Mouse (Mus musculus) 3T3-L1 (cell line): ENCODE data around the gene Stim1.
A peak's percentile ranks its signal among the peaks of the same experiment; 100 is the strongest.
"Not testable (repeated sequence)": the region's sequence is repeated elsewhere in the genome, so short reads cannot be mapped to it uniquely, and the experiment has no call there.

Experiments
- DNase-seq: peaks from one replicate; pipeline ENCODE4 v3.0.0-alpha.2; 2015; ENCODE audit warnings: low read depth, low spot score

Gene Stim1

DNA sequence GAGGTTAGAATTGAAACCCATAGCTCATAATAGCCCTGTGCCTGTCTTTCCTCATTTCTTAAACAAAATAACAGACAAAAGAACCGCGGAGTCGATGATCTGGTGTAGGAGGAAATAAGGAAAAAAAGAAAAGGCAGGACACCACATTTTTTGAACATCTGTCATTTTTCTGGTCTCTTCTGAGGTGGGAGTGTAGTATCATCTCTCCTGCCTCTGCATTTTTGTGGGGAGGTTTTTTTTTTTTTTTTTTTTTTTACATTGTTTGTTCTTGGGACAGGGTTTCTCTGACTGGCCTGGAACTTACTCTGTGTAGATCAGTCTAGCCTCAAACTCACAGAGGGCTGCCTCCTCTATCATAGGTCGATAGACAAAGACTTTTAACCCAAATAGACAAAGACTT is 174.8 kb downstream of the Stim1 start:
- DNase-seq: peak; percentile 28

- peak; percentile 55 for DNase-seq
Observed at GRCm38 (mm10) chr7:102444301-102444700, 176.7 kb downstream of the Stim1 start.

GRCm38 (mm10) chr7:102446438-102446837 is 178.8 kb downstream of the Stim1 start:
- DNase-seq: no peak

DNA sequence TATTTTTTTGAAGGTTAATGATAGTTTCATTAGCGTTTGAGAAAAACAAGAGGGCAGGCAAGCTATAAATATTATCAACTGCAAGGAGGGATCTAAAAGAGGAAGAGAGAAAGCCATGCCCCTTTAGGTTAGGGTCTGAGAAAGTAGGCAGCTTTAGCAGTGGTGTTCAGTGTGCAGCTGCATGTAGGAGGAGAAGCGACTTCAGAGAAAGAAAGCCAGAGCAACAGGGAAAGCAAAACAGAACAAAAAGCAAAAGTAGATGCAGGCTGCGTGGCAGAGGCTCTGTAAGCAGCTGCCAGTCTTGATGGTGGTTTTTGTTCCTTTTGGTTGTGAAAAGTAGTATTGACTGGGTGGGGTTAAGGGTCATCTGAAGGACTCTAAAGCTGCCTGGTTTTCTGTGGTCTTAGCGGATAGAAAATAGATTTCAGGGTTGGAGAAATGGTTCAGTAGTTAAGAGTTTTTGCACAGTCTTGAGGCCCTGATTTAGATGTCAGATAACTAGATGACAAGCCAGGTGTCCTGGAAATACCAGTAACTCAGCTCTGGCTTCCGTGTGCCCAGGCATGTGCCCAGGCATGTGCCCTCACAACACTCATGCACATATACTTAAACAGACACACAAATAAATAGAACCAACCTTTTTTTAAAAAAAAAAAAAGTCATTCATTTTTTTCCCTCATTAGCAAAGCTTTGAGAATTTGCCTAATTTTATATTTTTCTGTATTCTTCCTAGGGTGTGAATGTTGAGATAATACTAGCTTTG is 191.2 kb downstream of the Stim1 start:
- DNase-seq: no peak

GRCm38 (mm10) chr7:102467566-102467965 is 200.0 kb downstream of the Stim1 start:
- no peak for DNase-seq

- DNase-seq: no peak
Observed at GRCm38 (mm10) chr7:102472675-102473074, 205.1 kb downstream of the Stim1 start.

GRCm38 (mm10) chr7:102476601-102477000 is 209.0 kb downstream of the Stim1 start:
- DNase-seq: no peak

DNA sequence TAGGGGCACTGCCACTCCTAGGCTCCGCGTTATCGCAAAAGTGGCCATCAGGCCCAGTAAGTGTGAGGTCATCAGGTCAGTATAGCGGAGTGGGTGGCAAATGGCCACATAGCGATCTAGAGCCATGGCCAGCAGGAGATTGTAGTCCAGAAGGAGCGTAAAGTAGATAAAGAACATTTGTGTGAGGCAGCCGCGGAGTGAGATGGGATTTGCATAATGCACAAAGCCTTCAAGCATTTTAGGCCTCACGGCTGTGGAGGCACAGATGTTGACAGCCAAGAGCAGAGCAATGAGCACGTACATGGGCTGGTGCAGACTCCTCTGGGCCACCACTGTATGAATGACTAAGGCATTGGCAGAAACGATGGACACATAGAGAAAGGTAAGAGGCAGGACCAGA is 209.8 kb downstream of the Stim1 start:
- DNase-seq: no peak

DNA sequence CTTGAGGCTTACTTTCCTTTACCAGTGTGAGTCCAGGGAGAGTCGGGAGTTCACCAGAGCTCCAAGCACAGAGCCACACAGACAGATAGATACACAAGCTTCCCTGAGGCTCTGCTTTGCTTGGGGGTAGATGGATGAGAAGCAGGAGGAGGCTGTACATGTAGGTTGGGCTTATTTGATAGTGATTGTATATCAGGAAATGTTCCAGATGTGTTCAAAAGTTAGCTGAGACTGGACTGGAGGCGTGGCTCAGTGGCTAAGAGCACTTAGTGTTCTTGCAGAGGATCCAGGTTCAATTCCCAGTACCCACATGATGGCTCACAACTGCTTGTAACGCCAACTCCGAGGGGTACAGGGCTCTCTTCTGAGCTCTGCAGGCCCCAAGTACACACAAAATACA is 210.8 kb downstream of the Stim1 start:
- DNase-seq: peak; percentile 24

- DNase-seq: no peak
Observed at GRCm38 (mm10) chr7:102478926-102479325, 211.3 kb downstream of the Stim1 start.

GRCm38 (mm10) chr7:102479368-102480078 is 211.9 kb downstream of the Stim1 start:
- peak; percentile 72 for DNase-seq

DNA sequence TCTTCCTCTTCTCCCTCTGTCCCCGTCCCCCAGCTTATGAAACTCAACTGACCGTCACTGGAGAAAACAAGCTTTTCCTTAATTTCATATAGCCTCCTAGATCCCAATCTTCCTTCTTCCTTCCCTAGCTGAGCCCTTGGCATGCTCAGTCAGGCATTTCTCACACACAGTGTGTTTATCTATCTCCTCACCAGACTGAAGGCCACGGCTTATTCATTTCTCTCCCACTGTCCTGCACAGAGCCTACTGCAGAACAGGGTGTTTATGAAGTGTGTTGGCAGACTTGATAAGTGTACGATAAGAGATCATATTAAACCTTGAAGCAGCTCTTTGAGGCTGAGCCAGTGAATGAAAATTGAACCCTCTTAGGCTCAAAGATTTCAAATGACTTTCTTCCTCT is 213.2 kb downstream of the Stim1 start:
- no peak for DNase-seq

DNA sequence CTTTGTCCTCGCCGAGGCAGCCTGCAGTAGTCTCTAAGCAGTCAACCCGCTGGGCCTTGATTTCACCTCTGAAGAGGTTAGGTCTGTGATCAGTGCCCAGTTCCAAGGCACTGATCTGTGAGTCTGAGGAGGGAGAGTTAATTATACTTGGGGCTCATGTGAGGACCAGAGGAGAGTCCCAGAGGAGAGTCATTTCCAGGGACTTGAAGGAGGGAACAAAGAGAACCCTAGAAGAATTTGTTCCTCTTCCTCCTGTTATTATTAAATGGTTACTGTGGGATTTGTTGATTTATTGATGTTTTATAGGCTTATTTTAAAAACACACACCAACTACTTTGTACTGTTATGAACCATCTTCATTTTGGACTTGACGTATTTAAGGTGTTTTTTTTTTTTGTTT is 214.0 kb downstream of the Stim1 start, which contains the start of gene Olfr543:
Gene Olfr543, minus strand, starts transcription at position 101 of the 400 bp plus-strand sequence.
- DNase-seq: no peak

- peak; percentile 17 for DNase-seq
Observed at GRCm38 (mm10) chr7:102483665-102484064, 216.1 kb downstream of the Stim1 start.

DNA sequence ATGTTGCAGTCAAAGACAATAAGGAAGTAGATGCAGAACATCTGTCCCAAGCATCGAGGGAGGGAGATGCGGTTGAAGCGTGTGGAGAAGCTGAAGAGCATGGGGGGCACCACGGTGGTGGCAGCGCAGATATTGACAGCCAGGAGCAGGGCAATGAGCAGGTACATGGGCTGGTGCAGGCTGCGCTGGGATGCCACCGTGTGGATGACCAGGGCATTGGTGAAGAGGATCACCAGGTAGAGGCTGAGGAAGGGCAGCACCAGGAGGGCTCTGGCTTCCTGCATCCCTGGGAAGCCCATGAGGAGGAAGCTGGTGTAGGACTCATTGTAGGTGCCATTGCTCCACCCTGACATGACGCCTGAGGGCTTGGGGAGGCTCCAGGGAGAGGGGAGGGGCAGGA is 217.2 kb downstream of the Stim1 start:
- not testable (repeated sequence) for DNase-seq

DNA sequence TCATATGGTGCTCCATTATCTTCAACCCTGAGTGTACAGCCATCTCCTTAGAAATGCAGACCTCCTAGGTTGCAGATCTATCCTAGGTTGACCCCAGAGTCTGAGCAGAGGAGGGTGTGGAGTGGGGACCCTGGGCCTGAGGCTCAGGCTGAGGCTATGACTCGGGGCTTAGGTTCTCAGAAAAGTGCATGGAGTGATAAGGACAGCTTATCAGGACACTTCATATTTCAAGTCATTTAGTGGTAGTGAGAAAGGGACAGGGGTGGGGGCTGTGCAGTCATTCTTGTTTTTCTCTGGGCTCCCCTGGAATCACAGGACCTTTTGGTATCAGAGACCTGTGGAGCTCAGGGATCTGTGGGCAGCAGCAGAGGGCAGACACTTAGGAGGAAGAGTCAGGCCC is 218.5 kb downstream of the Stim1 start:
- DNase-seq: no peak
